Mouse (Mus musculus): Measurements from ENCODE around the gene Prune2.

Prune2 gene

DNA sequence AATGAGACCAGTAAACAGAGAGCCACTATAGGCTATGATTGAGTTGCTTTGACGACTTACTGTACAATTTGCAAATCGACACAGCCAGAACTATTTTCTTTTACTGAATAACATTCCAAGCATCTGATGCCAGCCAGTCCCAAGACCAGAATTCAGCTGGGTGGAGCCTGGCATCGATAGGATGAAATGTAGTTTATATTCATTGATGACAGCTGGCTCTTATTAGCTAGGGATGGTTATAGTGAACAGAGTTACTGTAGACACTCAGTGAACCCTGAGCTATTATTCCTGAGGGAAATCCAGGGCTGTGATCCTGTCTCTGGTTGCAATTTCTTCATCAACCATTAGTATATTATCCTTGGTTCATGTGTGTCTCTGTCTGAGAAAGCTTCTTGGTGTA, 254.6 kb downstream of the Prune2 start:
- DNase-seq, result no peak

GRCm38 (mm10) chr19:17214896-17215520, 259.1 kb downstream of the Prune2 start:
- DNase-seq, result no peak

- DNase-seq, result no peak
Observed at GRCm38 (mm10) chr19:17218195-17218594, 262.3 kb downstream of the Prune2 start.

DNA sequence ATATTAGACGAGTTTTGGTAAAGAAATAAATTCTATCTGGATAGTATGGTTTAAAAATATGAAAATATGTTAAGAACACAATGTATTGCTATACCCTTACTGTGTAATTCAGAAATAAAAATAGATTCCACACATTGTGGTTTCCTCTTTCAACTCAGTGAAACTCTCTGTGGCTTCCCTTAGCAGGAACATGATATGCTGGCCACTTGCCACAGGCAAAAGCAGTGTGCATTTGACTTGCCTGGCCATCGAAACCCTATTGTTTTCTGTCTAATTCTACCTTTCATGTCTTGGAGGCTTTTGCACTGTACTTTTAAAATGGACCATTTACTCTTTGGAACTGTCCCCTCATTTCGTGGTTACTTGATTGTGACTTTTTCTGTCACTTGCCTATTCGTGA, 267.9 kb downstream of the Prune2 start:
- peak; percentile 15 to 17 for DNase-seq

GRCm38 (mm10) chr19:17225570-17226083, 269.7 kb downstream of the Prune2 start:
- DNase-seq, result no peak

GRCm38 (mm10) chr19:17226096-17226495, 270.2 kb downstream of the Prune2 start:
- no peak for DNase-seq

DNA sequence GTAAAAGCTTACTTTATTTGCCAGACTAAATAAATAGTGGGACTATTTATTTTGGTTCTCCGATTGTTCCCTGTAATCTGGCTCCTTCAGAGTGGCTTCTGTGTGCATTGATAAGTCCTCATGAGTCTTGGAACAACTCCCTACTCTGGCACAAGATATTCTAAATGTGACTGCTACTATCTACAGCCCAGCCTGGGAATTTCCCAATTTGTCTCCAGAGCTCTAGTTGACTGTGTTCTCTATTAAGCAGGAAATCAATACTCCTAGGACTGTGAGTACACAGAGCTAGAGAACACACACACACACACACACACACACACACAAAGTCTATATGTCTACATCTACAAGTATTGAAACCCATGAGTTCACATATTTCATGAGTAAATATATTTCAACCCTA, 274.1 kb downstream of the Prune2 start:
- no peak for DNase-seq

DNA sequence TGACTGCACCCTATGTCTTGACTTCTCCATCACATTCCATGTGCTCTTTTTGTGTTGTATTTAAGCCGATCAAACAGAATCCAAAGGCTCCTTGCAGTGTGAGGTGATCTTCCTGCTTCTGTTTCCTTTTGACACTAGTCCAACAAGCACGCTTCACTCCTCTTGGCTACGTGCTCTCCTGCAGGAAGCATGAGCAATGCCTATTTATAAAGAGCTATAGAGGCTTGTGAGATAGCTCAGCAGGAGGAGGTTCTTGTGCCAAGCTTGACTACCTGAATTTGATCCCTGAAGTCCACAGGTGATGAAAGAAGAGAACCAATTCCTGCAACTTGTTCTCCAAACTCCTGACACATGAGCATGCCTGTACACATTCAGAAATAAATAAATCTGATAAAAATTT, 282.6 kb downstream of the Prune2 start:
- DNase-seq, result no peak

GRCm38 (mm10) chr19:17240170-17241077, 284.5 kb downstream of the Prune2 start:
- DNase-seq, result no peak

GRCm38 (mm10) chr19:17241206-17241605, 285.3 kb downstream of the Prune2 start:
- DNase-seq, result no peak

DNA sequence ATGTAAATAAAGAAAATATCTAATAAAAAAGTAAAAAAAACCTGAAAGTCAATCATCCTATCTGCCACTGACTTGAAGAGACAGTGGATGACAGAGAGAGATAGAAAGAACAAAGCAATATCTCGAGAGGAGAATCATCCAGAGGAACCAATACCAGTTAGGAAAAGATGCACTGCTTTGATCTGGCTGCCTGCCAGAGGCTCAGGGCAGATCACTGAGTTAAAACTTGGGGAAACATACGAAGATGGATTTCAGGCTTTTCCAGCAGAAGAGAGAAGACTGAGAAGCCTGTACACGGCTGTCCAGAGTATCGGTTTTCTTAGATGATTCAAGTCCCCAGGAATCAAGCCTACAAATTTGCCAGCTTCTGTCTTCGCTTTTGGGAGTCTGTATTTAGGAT, 287.0 kb downstream of the Prune2 start:
- DNase-seq, result no peak

GRCm38 (mm10) chr19:17244544-17244943, 288.6 kb downstream of the Prune2 start:
- no peak for DNase-seq

- peak; percentile 26 to 37 for DNase-seq
Observed at GRCm38 (mm10) chr19:17247352-17247925, 291.5 kb downstream of the Prune2 start.

DNA sequence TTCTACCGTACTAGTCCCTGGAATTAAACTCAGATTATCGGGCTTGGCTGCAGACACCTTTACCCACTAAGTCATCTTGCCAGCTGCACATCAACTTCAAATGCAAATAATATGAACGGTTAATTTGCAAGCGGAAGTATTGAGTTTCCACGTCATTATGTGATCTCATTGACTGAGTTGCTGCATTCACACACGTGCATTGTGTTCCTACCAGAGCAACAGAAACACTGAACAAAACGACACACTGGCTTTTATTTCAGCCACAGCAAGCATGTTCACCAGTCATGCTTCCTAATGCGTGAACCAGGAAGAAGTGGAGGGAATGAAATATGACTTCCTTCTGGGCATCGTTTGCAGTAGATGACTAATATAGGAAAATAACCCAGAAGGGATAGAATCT, 293.8 kb downstream of the Prune2 start:
- peak; percentile 35 to 46 for DNase-seq

DNA sequence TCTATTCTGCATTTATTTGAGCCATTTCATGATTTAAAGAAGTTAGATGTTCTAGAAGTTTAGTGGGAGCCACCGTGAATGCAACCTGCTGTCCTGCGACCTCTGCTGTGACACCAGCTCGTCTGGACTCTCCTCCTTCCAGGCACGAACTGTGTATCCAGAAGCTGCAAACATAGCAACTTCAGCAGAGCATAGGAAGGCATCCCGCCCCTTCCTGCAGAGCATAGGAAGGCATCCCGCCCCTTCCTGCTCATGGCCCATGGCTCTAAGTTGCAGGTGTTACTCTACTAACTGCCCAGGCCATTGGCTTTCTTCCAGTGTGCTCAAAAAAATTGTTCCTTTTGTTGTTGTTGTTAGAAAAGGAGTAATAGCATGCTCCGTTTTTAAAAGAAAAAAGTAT, 294.9 kb downstream of the Prune2 start:
- peak in 1 of 2 experiments; percentile 18 for DNase-seq

- peak; percentile 39 to 41 for DNase-seq
Observed at GRCm38 (mm10) chr19:17251453-17251852, 295.5 kb downstream of the Prune2 start.

- DNase-seq, result no peak
Observed at GRCm38 (mm10) chr19:17252845-17253244, 296.9 kb downstream of the Prune2 start.

DNA sequence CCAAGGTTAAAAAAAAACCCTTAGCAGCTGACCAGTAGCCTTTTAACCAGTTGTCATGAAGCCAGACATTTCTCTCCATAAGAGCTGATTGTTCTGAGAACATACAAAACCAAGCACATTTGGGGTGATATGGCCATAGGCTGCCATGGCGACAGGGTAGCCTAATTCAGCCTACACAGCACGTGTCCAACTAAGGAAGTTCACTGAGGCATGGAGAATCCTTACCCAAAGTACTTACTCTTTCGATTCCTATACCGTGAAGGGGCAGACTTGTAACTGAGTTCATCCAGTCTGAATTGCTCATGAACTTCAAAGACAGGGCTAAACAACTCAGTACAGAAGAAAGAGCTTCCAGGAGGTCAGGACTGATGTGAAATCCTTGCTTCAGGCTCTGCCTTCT, 299.6 kb downstream of the Prune2 start:
- DNase-seq, result peak; percentile 50 to 56

DNA sequence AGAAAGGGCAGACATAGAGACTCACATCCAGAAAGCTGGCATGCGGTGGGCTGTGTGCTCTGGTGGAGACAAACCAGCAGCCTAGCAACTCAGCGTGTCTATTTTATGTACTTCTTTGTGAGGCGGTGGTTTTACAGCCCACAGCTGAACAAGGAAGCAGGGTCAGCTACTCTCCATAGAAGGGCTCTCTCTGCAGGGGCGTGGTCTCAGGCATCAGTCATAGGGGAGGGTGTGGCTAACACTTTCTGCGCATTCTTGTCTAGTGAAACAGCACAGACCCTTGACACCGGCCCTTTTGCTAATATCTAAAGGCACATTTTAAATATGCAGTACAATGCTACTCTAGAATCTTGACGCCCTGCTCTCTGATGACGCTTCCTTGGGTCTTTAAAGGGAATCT, 300.5 kb downstream of the Prune2 start:
- DNase-seq, result peak; percentile 67 to 72

DNA sequence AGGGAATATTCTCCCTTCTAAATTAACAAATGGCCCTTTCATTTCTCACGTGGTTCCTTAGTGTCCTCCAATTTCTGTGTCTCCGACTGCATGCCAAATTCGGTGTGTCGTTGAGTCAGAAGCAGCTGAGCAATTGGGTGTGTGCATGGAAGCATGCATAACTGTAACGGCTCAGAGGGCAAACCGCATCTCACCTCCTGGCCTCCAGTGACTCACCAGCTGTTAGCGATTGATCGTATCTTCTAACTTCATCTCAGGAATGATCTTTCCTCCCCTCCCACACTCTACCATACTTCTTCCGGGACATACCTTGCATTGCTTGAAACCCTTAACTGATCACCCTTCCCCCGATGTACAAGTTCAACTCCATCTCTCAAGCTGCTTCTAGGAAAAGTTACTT, 300.9 kb downstream of the Prune2 start:
- peak in 1 of 2 experiments; percentile 41 for DNase-seq

DNA sequence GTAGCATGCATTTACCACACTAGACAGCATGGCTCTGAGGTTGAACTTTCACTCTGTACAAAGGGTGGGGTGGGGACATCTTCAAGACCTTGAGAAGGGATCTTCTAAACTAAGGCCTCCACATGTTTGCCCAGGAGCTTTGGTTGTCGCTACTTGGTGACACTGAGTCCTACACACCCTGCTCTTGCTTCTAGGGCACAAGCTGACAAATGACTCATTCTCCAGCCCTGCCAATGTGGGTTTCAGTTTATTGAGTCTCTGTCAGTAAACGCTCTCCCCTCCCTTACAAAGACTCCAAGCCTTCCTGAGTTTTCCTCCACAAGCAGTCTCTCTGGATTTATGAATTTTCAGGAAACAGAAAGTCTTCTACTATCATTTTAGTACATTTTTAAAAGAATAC, 307.3 kb downstream of the Prune2 start:
- no peak for DNase-seq

GRCm38 (mm10) chr19:17263679-17264370, 307.9 kb downstream of the Prune2 start:
- no peak for DNase-seq

All from B cell, adult 2 months (primary cell).